Mouse (Mus musculus) G1E-ER4 (cell line): ENCODE results near the gene Retreg2. TPM values are rescaled to one million over a fixed set of nuclear protein-coding genes. Genes with fewer than 3 reads are reported as not detected.

Experiments
- GATA1 ChIP-seq: IDR thresholded peaks from one replicate; pipeline ENCODE4 v1.8.0; 2012; ENCODE audit warnings: low read length, inconsistent platforms
- polyA plus RNA-seq: library from polyadenylated mRNA; stranded (reverse); fragments of >175 nt; gene quantifications from 2 replicates; pipeline ENCODE4 v1.2.3, GENCODE M21; 2012

Retreg2 gene
- polyA plus RNA-seq, 1 experiment = 148 TPM

DNA sequence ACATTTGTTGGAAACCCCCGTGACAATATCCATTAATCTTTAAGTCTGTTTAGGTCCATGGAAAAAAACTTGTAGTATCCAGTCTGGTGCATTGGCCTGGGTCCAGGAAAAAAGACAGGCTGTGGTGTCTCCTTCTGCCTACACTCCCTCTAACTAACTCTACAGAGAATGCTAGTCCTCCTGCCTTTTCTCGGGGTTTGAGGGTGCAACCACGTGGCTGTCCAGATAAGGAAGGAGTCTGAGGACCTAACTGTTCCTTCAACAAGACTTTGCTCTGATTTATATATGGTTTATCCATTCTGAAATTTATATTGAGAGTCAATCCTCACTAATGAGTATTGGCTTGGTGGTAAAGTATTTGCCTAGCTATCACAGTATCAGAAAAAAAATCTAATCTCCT is 13.3 kb downstream of the Retreg2 start:
- no peak for TF ChIP-seq GATA1

DNA sequence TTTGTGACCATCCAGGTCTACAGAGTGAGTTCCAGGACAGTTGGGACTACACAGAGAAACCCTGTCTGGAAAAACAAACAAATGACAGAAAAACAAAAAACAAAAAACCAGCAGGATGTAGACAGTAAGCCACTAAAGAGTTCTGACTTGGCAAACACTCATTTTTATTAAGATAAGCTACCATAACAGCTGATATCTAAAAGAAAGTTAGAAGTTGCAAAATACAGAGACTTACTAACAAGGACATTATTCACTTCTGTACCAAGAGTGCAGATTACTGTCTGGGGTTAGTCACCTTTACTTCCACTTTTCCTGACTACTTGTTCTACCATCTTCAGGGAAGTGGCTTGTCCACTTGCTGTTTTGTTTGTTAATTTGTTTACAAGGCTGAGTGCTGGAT is 16.4 kb downstream of the Retreg2 start:
- no peak for TF ChIP-seq GATA1

DNA sequence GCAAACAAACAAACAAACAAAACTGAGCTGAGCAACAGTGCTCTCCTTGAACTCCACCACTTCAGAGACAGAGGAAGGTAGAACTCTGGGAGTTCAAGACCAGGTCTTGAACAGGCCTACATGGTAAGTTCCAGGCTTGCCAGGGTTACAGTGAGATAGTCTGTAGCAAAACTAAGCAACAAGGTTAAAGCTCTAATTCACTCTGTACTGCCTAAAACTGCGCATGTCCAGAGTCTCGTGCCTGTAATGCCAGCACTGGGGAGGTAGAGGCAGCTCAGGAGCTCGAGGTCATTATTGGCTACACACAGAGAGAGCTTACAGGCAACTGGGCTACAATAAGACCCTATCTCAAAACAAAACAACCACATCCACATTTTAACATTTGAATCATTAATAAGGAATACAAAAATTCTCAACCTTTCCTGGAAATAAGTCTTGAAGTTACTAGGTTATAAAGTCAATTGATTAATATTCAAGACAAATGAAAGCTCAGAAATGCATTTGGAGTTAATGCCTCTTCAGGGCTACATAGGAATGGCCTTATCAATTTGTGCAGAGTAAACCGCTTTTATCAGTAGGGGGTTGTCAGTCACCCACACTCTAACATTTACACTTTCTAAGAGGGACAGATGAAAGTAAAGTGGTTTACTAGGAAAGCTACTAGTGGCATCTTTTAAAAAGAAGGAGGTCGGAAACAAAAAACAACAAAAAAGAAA is 17.1 kb downstream of the Retreg2 start:
- TF ChIP-seq GATA1 = peak; percentile 82

DNA sequence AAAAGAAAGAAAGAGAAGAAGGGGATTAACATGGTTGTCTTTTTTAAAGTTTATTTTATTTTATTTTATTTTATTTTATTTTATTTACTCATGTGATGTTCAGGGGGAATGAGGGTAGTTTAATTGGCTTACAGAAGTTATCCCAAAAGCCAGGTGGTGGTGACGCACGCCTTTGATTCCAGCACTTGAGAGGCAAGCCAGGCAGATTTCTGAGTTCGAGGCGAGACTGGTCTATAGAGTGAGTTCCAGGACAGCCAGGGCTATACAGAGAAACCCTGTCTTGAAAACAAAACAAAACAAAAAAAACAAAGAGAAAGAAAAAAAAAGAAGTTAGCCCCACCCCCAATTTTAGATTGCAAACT is 17.7 kb downstream of the Retreg2 start:
- no peak for TF ChIP-seq GATA1

DNA sequence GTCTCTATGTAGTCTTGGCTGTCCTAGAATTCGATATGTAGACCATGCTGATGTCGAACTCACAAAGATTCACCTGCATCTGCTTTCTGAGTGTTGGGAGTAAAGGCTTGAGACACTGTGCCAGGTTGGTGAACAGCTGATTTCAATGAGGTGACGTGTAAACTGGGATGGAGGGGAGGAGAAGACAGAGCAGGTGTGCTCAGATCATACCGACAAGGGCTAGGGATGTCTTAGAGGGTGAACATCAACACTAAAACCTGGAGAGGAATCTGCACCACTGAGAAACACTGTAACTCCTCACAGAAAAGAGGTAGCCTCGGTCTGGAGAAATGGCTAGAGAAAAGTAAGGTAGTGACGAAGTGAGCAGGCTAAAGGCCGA is 25.5 kb downstream of the Retreg2 start:
- no peak for TF ChIP-seq GATA1

DNA sequence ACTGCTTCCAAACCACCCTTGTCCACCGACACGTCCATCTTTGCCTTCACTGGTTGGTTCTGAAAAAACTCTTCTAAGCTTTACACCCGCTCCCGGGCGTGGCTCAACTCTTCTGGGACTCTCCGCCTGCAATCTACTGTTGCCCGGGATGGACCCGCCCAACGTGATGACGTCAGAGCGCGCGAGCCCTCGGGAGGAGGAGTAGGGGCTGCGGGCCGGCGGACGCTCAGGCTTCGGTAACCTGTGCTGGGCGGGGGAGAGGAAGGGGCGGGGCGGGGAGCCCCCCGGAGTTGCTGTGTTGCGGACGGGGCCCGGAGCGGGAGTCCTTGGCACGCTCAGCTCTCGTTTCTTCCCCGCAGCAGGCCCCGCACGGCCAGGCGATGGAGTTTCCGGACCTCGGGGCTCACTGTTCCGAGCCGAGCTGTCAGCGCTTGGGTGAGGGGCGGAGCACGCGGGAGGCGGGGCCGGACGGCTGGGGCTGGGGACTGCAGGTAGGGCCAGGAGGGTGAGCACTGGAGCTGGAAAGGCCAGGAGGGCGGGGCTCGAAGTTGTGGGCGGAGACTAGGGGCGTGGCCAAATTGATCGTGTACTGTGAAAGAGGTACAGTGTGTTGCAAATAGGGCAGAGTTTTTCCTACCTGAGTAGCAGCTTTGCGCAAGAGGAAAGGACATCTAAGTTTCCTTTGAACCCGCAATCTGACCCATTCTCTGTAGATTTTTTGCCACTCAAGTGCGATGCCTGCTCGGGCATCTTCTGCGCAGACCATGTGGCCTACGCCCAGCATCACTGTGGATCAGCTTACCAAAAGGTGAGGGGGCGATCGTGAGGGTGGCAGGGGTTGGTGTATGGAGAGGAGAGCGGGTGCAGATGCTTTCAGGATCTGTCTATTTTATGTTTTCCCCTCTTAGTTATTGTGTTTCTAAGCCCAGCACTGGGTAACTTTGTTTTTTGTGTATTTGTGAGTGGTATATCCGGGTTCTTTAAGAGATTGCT is 26.2 kb downstream of the Retreg2 start, which contains the start of gene Zfand2b:
TSS of gene Zfand2b (plus strand) at position 175 of the 993 bp plus-strand sequence.
- TF ChIP-seq GATA1 = no peak

DNA sequence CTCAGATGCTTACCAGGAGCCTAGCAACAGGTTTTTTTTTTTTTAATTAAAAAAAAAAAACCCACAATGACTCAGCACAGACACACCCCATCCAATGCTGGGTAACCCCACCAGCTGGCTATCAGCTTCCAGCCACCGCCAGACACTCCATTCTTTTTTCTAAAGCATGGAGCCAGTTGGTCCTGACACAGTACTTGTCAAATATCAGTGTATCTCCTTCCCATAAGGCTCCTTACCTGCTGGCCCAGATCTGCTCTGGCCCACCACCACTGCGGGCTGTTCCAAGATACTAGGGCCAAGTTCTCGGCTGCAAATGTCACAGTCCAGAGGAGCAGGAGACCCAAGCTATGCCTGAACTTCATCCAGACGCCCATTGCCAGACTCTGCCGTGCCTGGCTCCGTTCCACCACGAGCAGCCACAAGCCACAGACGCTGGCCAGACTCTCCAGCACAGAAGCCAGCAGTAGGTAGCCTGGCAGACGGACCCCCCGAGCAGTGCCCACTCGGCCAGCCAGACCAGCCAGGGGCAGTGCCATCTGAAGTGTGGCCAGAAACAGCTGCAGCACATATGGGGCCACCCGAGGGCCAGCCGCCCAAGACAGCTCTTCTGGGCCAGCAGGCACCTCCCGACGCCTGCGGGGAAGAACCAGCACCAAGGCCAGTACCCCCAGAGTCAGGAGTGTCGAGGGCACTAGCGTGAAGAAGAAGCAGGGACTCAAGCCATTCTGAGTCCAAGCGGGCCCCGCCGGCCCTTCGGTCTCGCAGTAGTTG is 36.9 kb downstream of the Retreg2 start:
- TF ChIP-seq GATA1 = peak; percentile 33

DNA sequence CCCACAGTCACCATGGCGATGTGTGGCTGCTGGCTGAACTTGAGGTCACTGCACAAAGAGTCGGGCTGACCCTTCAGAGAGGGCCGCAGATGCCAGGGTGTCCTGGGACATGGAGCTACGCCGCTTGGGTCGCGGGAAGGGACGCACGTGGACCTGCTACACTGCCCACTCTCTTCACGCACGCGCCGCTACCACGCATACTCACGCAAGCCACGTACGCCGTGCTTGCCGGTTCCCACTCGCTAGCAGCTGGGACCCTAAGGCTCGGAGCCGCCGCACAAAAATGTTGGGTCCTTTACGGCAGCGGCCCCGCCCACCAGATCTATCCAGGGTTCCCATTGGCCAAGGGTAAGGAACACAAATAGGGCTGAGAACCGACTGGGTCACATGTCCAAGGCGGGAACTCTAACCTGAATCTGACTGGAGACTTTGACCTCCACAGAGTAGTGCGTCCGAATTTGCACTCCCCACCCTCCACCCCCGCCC is 37.6 kb downstream of the Retreg2 start, which contains the start of gene Abcb6:
TSS of gene Abcb6 (minus strand) at position 288 of the 486 bp plus-strand sequence.
- TF ChIP-seq GATA1 = no peak

DNA sequence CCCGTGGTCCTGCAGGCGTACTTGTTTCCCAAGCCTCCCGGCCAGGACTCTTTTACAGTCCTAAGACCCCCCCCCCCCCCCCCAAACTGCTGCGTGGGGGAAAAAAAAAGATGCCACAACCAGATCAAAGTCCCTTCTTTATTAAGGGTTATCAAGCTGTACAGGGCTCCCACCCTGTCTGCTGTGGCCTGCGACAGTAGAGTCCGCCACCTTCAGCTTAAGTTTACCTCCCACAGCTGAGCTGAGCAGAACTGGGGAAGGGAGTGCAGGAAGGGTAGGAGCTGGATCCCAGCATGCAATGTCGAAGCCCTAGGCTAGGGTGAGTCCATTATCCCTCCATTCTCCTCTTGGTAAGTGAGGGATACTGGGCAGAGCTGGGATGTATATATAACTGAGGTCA is 38.2 kb downstream of the Retreg2 start:
- TF ChIP-seq GATA1 = no peak

DNA sequence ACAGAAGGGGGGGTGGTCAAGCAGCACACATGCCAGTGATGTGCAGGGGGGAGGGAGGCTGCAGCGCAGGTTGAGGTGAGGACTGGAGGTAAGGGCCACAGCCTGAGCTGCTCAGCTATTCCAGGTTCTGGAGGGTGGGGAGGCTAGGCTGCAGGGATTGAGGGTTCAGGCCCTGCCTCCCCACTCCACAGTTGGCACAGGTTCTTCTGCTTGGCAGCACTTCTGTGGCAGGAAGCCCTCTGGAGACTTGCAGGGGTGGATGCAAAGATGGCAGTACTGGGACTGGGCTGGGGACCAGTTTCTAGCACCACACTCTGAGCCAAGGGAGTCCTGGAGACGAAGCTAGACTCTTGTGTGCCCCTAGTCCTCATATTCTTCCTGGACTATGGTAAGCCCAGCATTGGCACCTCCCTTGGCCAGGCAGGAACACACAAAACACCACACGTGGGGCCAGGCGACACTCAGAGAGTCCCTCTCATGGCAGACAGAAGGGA is 38.8 kb downstream of the Retreg2 start:
- no peak for TF ChIP-seq GATA1

DNA sequence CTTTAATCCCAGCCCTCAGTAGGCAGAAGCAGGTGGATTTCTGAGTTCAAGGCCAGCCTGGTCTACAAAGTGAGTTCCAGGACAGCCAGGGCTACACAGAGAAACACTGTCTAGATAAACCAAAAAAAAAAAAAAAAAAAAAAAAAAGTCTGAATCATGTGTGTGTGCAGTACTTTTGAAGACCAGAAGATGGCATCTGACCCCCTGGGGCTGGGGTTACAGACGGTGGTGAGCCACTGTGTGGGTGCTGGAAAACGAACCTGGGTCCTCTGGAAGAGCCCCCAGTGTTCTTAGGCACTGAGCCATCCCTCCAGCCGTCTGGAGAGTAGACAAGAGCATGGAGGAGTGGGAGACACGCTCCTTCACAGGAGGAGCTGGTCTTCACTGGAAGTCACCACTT is 39.6 kb downstream of the Retreg2 start:
- TF ChIP-seq GATA1 = no peak

DNA sequence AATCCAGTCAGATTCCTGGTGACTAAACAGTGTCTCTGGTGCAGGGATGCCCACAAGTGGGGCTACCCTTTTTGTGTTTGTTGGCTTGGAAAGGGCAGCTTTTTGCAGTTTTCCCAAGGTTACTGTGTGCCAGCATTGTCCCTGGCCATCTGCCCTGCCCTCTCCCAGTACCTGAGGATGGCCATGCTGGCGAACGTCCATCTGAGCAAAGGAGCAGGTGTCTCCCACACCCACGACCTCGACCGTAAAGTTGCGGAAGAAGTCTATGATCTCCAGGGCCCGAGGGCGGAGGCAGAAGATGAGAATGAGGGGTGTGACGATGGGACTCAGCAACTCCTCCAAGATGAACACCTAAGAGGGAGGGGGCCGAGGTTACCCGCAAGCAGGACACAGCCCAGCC is 42.9 kb downstream of the Retreg2 start:
- TF ChIP-seq GATA1 = no peak

DNA sequence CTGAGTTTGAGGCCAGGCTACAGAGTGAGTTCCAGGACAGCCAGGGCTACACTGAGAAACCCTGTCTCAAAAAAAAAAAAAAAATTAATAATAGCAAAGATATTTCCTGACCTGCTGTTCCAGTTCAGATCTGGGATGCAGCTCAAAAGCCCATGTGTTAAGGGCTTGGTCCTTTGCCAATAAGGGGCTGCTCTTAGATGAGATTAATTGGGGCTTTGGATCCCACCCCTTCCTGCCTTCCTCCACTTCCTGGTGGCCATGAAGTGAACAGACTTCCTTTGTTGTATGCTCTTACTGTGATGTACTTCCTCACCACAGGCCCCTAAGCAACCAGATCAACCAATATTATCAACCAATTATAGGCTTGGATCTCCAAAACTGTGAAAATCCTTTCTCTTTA is 44.5 kb downstream of the Retreg2 start:
- no peak for TF ChIP-seq GATA1

DNA sequence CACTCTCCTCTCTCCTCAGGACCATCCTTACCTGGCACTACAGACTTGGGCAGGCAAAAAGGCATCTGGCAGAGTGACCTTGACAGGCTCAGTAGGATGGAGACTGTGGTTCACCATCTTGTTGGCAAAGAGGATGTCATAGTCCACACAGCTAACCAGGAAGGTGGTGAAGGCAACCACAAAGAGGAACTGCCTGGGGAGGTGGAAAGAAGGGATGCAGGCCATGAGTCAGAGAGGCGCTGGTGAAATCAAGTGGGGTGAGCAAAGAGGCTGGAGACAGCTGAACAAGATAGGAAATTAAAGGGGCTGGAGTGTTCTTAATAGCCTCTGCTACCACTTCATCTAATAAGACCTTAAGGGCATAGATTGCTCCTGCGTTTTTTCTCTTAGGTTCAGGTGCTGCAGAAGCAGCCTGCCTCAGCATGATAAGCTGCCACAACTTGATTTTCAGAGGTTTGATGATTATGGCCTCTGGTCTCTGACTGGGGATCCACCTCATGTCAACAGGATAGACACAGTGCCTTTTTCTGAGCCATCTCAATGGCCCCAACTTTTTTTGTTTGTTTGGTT is 45.4 kb downstream of the Retreg2 start:
- no peak for TF ChIP-seq GATA1

DNA sequence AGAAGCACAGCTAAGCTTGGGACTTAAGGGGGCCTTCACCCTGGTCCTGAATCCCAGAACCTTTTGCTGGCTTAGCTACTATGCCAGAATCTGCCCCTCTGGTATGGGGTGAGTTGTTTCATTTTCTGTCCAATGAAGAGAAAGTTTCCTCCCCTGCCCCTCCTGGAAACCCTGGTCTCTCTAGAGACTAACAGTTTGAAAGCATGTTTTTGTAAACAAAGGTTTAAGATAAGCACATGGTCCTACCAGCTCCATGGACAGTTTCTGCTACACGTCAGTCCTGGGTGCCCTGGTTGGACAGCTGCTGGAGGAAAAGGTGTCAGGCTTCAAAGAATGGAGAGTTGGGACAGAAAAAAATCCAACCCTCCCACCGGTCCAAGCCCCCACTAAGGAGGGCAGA is 48.0 kb downstream of the Retreg2 start:
- TF ChIP-seq GATA1 = no peak
